Mouse (Mus musculus): Measurements from ENCODE around the gene Agrp.
"Not testable (repeated sequence)": the region's sequence is repeated elsewhere in the genome, so short reads cannot be mapped to it uniquely, and the experiment has no call there.

Agrp gene

GRCm38 (mm10) chr8:105622421-105622920, 14.7 kb downstream of the Agrp start:
- in situ Hi-C loops (cut with MboI, MseI), result no loop called here

GRCm38 (mm10) chr8:105621841-105622240, 15.4 kb downstream of the Agrp start:
- in situ Hi-C loops (cut with MboI, MseI), result no loop called here

- in situ Hi-C loops (cut with MboI, MseI), result no loop called here
These were observed 16.1 kb downstream of the Agrp start for GRCm38 (mm10) chr8:105620946-105621720.

GRCm38 (mm10) chr8:105620211-105620610, 17.0 kb downstream of the Agrp start:
- in situ Hi-C loops (cut with MboI, MseI), result no loop called here

GRCm38 (mm10) chr8:105618892-105619591, 18.2 kb downstream of the Agrp start:
- in situ Hi-C loops (cut with MboI, MseI), result loop anchor here (5.0 kb wide), 1 partner anchor 68 kb away; the partner anchor contains the start of gene Carmil2

- in situ Hi-C loops (cut with MboI, MseI), result loop anchor here (5.0 kb wide), 1 partner anchor 69 kb away; the partner anchor contains the start of gene Carmil2
These were observed 18.9 kb downstream of the Agrp start for GRCm38 (mm10) chr8:105618279-105618634.

GRCm38 (mm10) chr8:105617451-105618278, 19.5 kb downstream of the Agrp start:
- in situ Hi-C loops (cut with MboI, MseI), result loop anchor here (5.0 kb wide), 1 partner anchor 70 kb away; the partner anchor contains the start of gene Carmil2

GRCm38 (mm10) chr8:105615942-105616341, 21.3 kb downstream of the Agrp start:
- in situ Hi-C loops (cut with MboI, MseI), result loop anchor here (5.0 kb wide), 1 partner anchor 71 kb away; the partner anchor contains the start of gene Carmil2

GRCm38 (mm10) chr8:105613830-105614511, 23.2 kb downstream of the Agrp start:
- in situ Hi-C loops (cut with MboI, MseI), result loop anchor here (5.0 kb wide), 1 partner anchor 33 kb away; no protein-coding TSS in a partner anchor

- in situ Hi-C loops (cut with MboI, MseI), result loop anchor here (5.0 kb wide), 1 partner anchor 34 kb away; no protein-coding TSS in a partner anchor
These were observed 24.2 kb downstream of the Agrp start for GRCm38 (mm10) chr8:105613037-105613436.

- in situ Hi-C loops (cut with MboI, MseI), result loop anchor here (5.0 kb wide), 1 partner anchor 35 kb away; no protein-coding TSS in a partner anchor
These were observed 25.4 kb downstream of the Agrp start for GRCm38 (mm10) chr8:105611836-105612235.

- in situ Hi-C loops (cut with MboI, MseI), result loop anchor here (5.0 kb wide), 1 partner anchor 38 kb away; no protein-coding TSS in a partner anchor
These were observed 27.4 kb downstream of the Agrp start for GRCm38 (mm10) chr8:105609771-105610170.

GRCm38 (mm10) chr8:105609355-105609754, 27.8 kb downstream of the Agrp start:
- in situ Hi-C loops (cut with MboI, MseI), result no loop called here

- in situ Hi-C loops (cut with MboI, MseI), result no loop called here
These were observed 29.5 kb downstream of the Agrp start for GRCm38 (mm10) chr8:105607684-105608083.

- in situ Hi-C loops (cut with MboI, MseI), result no loop called here
These were observed 30.1 kb downstream of the Agrp start for GRCm38 (mm10) chr8:105607062-105607461.

GRCm38 (mm10) chr8:105606189-105607023, 30.8 kb downstream of the Agrp start:
- in situ Hi-C loops (cut with MboI, MseI), result no loop called here

GRCm38 (mm10) chr8:105605491-105606188, 31.6 kb downstream of the Agrp start:
- in situ Hi-C loops (cut with MboI, MseI), result no loop called here

GRCm38 (mm10) chr8:105604804-105605381, 32.3 kb downstream of the Agrp start, which contains the start of gene Ripor1:
Gene Ripor1 (plus strand): TSS chr8:105605255.
- in situ Hi-C loops (cut with MboI, MseI), result no loop called here

GRCm38 (mm10) chr8:105602540-105602939, 34.7 kb downstream of the Agrp start:
- in situ Hi-C loops (cut with MboI, MseI), result not testable (repeated sequence)

Data from regulatory T cell (primary cell).